Mouse (Mus musculus) megakaryocyte, embryonic 14.5 days (primary cell): ENCODE measurements around the gene Tuba8. TPM values are rescaled to one million over a fixed set of nuclear protein-coding genes. Genes with fewer than 3 reads are reported as not detected.

Source experiments
- H3K27me3 ChIP-seq: replicated peaks from 2 replicates; pipeline ENCODE3; 2012; ENCODE audit warnings: inconsistent platforms
- H3K36me3 ChIP-seq: replicated peaks from 2 replicates; pipeline ENCODE3; 2012; ENCODE audit warnings: low read length, inconsistent platforms, mixed read lengths
- H3K4me1 ChIP-seq: 2 replicates; pipeline ENCODE4 v1.6.1; 2012; ENCODE audit warnings: inconsistent platforms
- H3K4me3 ChIP-seq: replicated peaks from 2 replicates; pipeline ENCODE3; 2012; ENCODE audit warnings: moderate library complexity, mild to moderate bottlenecking, inconsistent platforms
- H3K9me3 ChIP-seq: 2 replicates; pipeline ENCODE4 v1.6.1; 2012; ENCODE audit warnings: inconsistent platforms
- FLI1 ChIP-seq: IDR thresholded peaks from 2 replicates; pipeline ENCODE4 v1.6.1; 2012; ENCODE audit warnings: low read length, inconsistent platforms, mixed read lengths
- GATA1 ChIP-seq: IDR thresholded peaks from 3 replicates; pipeline ENCODE4 v1.6.1; 2012; ENCODE audit warnings: mixed read lengths, low read length, inconsistent platforms, borderline replicate concordance
- polyA plus RNA-seq: library from polyadenylated mRNA; stranded (reverse); fragments of >175 nt; gene quantifications from 2 replicates; pipeline ENCODE4 v1.2.3, GENCODE M21; 2012; ENCODE audit warnings: low replicate concordance; ENCODE audit not compliant: insufficient read depth

The Tuba8 gene
- polyA plus RNA-seq, 1 experiment: 120 TPM

- Histone ChIP-seq H3K27me3 (peaks cover 58% of the 10 kb centered on the region), H3K4me1 (peaks cover 21% of the 10 kb centered on the region), H3K36me3 (no peaks in the 10 kb centered on the region), H3K9me3 (no peaks in the 10 kb centered on the region), H3K4me3 (peak overlapping the region; percentile 38)
- TF ChIP-seq FLI1: no peak
- no peak for TF ChIP-seq GATA1
Observed at GRCm38 (mm10) chr6:121178700-121179358, 31.7 kb upstream of the Tuba8 start.

DNA sequence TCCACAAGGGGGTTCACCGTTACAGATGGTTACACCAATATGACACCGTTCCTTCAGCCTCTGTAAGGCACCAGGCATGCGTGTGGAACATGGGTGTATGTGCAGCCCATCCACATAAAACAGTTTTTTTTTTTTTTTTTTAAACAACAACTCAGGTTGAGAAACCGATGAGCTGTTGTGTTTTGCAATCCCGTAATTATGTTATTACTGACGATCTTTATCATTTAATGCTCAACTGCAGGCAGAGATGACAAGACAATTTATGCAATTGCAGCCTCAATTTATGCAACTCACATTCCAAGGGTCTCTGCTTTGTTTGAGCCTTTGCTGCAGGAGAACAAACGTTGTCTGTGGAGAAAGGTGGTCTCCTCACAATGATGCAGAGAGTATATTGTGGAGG lies 30.6 kb upstream of the Tuba8 start:
- peaks cover 47% of the 10 kb centered on the region for H3K27me3 ChIP-seq
- no peak overlapping the region for H3K4me3 ChIP-seq
- no peaks in the 10 kb centered on the region for H3K9me3 ChIP-seq
- TF ChIP-seq GATA1 (no peak), FLI1 (no peak)
- no peaks in the 10 kb centered on the region for H3K36me3 ChIP-seq
- H3K4me1 ChIP-seq: peaks cover 30% of the 10 kb centered on the region

DNA sequence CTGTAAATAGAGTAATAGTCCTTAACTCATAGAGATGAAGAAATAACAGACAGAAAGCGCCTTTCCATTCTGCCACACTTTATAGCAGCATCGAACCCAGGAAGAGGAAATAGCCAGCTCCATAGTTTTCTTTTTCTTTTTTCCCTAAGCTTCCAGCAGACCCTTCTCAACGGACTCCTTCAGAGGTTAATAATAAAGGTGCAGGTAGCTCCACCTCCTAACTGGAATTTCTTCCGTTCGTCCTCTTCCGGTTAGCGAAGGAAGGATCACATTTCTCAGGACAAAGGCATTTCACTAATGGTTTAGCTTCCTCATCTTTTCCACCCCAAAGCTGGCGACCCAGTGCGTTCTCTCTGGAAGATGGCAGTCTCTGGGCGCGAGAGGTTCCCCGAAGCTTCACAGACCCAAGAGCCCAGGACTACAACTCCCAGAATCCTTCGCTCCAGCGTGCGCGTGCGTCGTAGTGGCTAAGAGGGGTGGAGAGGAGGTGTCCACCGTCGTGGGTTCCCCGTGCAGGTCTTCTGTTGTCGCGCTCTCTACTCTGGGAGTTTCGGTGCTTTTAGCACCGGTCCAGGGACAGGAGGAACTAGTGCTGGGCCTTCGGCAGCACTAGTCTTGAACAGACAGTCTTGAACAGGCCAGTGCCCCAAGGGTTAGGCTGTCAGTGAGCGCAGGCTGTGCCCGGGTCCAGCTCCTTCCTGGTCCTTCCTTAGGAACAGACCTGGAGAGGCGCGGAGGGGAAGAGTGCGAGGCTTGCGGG lies 26.9 kb upstream of the Tuba8 start, which contains the start of gene Pex26:
Pex26 (plus strand) TSS at position 254 of the 760 bp plus-strand sequence.
- Histone ChIP-seq H3K9me3 (no peaks in the 10 kb centered on the region), H3K27me3 (peaks cover 10% of the 10 kb centered on the region), H3K4me1 (peaks cover 53% of the 10 kb centered on the region), H3K4me3 (peak within 1 kb of the TSS; percentile 98), H3K36me3 (peaks cover 33% of the 10 kb centered on the region)
- no peak for TF ChIP-seq GATA1
- no peak for TF ChIP-seq FLI1

DNA sequence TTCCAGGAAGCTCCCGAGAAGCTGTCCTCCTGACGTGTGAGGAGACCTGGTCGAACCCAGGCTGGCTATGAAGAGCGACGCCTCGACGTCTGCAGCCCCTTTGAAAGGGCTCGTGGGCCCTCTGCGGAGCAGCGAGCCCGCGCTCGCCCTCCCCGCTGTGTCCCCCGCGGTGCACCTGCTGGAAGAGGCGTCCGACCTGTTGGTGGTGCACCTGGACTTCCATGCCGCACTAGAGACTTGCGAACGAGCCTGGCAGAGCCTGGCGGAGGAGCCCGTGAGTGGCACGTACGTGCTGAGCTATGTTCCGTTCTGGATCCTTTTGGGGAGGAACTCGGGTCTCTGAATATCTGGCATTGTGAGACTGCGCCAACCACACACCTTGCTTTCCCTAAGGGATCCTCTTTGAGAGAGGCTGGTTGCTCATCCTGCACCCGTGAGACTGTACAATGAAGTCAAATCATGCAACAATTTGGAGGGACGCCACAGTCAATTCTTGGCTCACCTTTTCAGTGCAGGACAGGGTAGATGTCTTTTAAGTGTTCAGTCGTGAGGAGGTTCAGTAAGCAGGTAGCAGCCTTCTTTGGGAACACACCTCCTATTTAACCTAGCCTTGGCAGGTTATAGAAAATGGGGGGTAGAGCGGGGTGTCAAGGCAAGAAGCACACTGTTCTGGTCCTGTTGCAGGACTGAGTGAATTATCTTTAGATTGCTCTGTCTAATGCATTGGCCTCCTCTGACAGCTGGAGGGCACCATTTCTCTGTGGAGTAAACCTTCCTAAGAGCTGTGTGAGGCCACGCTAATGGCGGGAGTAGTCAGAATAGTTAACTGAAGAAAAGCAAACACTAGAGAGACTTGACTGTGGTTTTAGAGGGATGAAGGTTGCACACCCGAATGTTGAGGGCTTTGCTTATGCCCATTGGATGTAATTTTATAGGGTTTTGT lies 26.0 kb upstream of the Tuba8 start:
- Histone ChIP-seq H3K36me3 (peaks cover 38% of the 10 kb centered on the region), H3K27me3 (peaks cover 10% of the 10 kb centered on the region), H3K9me3 (no peaks in the 10 kb centered on the region), H3K4me1 (peaks cover 51% of the 10 kb centered on the region), H3K4me3 (peak overlapping the region; percentile 98)
- no peak for TF ChIP-seq GATA1
- no peak for TF ChIP-seq FLI1

DNA sequence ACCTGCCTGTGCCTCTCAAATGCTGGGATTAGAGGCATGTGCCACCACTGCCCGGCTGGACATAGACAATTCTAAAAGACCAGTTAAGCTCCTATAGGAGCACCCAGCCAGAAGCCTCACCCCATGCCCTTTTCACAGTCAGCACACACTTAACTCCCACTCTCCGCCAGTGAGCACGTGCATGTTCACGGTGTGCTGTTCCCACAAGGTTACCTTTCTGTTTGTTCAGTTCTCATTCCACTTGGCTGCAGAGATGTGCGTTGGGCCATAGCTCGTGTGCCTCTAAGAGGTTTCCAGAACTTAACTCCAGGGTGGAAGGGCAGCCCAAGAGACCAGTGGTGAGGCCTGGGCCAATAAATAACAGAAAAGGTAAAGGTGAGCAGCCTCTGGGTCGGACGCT lies 25.3 kb upstream of the Tuba8 start:
- Histone ChIP-seq H3K27me3 (peaks cover 4% of the 10 kb centered on the region), H3K4me1 (peaks cover 58% of the 10 kb centered on the region), H3K36me3 (peaks cover 46% of the 10 kb centered on the region), H3K4me3 (peak overlapping the region; percentile 98), H3K9me3 (no peaks in the 10 kb centered on the region)
- TF ChIP-seq FLI1 (no peak), GATA1 (no peak)

DNA sequence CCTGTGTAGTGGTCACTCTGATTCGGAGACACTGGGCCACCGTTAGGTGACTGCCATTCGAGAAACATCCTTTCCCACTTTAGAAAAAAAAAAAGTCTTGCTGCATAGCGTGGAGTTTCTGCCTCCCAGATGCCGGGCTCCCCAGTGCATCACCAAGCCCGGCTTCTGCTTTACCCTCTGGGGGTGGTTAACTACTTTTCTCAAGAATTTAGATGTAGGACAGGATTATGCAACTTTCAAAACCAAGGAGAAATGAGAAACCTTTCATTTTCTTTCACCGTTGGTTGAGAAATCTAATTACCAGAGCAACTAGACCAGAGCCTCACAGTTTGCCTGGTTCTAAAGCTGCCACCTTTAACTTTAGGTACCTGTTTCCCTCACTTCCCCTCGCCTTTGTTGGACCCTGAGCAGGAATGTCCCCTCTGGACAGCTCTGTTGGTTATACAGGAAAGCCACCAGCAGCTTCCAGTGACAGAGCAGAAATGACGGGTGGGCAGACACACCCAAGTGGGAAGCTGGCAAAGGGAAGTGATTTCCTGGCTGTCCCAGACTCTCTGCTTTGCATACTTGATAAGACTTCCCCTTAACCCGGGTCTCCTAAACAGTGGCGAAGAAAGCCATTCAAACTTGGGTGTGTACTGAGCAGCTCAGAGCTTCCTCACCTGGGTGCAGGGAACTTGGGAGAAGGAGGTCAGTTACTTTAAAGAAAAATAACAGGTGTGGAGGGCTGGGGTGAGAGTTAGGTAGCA lies 19.1 kb upstream of the Tuba8 start:
- Histone ChIP-seq H3K4me1 (peaks cover 71% of the 10 kb centered on the region), H3K36me3 (peaks cover 89% of the 10 kb centered on the region), H3K27me3 (no peaks in the 10 kb centered on the region), H3K9me3 (no peaks in the 10 kb centered on the region), H3K4me3 (peak overlapping the region; percentile 47)
- TF ChIP-seq GATA1 (no peak), FLI1 (no peak)

DNA sequence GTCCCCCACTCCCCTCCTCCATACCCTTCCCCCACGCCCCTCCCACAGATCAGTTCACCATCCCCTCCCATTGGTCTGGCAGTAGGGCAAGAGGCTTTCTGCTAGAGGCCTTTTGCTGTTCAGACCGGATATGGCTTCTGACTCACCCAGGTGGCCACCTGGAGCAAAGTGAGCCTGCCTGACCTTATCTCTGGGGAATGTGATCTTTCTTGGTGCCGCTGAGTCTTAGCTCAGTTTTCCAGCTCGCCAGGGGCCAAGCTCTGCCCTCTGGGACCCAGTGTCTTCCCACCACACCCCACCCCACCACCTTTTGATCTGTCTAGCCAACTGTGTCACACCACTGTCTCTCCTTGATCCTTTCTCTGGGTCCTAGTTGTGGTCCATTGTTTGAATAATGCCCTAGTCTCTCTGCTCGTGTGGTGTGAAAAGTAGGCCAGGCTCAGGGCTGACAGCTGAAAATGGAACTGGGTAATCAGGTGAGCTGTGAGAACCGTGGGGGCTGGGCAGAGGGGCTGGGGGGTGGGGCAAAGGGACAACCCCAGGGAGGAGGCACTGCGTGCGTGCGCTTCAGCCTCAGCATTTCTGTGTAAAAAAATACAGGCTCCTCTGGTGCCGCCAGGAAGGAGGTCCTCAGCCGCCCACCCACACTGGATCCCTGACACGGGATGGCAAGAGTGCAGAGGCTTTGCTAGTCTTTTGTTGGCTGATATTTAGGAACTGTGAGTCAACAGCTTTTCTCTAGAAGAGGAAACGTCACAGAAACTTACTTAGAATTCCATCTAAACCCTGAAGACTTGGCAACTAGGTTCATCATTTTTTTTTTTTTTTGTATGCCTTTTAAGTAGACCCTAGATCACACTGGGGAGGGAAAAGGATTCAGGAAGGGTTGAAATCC lies 16.2 kb upstream of the Tuba8 start:
- no peaks in the 10 kb centered on the region for H3K9me3 ChIP-seq
- TF ChIP-seq GATA1: no peak
- no peak for TF ChIP-seq FLI1
- H3K36me3 ChIP-seq: peaks cover 84% of the 10 kb centered on the region
- H3K27me3 ChIP-seq: no peaks in the 10 kb centered on the region
- no peak overlapping the region for H3K4me3 ChIP-seq
- peaks cover 51% of the 10 kb centered on the region for H3K4me1 ChIP-seq

DNA sequence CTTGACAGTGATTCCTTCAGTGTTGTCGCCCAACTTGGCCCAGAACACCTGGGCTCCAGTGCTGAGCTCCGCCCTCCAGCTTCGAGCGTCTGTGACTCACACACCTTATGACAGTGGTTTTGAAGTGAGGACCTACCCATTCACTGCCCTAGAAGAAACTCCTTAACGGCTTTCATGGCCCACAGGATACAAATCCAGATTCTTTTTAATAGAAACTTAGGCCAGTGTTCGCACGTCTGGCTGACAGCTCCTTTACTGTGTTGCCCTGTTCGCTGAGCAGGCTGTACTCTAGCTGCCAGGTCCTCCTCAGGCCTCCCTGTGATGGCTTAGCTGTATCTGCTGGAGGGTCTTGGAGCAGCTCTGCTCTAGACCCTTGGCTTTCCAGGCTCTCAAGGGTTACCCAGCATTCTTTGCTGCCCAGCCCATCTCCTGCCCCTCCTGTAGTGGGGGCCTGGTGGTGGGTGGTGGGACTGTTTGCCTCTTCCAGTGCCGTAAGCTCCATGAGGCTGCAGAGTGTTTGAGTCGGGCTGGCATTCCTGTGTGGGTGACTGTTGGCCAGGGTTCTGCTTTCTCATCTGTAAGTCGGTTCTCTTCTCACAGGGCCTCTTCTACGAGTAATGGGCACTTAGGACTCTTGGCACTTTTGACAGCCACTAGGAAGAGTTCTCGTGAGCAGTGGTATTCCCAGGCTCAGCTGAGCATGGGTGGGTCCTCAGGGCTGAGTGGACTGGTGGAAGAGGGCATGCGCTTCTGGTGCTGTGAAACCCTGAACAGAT lies 15.4 kb upstream of the Tuba8 start:
- Histone ChIP-seq H3K4me3 (no peak overlapping the region), H3K27me3 (no peaks in the 10 kb centered on the region), H3K4me1 (peaks cover 47% of the 10 kb centered on the region), H3K36me3 (peaks cover 80% of the 10 kb centered on the region), H3K9me3 (no peaks in the 10 kb centered on the region)
- no peak for TF ChIP-seq FLI1
- no peak for TF ChIP-seq GATA1
